Mouse (Mus musculus): Measurements from ENCODE around the gene Pigl. TPM values are rescaled to one million over a fixed set of nuclear protein-coding genes. Genes with fewer than 3 reads are reported as not detected.

The Pigl gene
- 11.2 TPM for polyA plus RNA-seq (2014; fragmentation: Illumina TruSeq; extraction: RNeasy Lipid Tissue Mini Kit (QIAGEN cat#74804); ENCODE audit: low read depth, low replicate concordance)

GRCm38 (mm10) chr11:62458276-62458724, at the start of gene Pigl, which contains the start of gene Ncor1:
Gene Pigl, plus strand, starts transcription at chr11:62458460.
Gene Ncor1, minus strand, starts transcription at chr11:62458541.

DNA sequence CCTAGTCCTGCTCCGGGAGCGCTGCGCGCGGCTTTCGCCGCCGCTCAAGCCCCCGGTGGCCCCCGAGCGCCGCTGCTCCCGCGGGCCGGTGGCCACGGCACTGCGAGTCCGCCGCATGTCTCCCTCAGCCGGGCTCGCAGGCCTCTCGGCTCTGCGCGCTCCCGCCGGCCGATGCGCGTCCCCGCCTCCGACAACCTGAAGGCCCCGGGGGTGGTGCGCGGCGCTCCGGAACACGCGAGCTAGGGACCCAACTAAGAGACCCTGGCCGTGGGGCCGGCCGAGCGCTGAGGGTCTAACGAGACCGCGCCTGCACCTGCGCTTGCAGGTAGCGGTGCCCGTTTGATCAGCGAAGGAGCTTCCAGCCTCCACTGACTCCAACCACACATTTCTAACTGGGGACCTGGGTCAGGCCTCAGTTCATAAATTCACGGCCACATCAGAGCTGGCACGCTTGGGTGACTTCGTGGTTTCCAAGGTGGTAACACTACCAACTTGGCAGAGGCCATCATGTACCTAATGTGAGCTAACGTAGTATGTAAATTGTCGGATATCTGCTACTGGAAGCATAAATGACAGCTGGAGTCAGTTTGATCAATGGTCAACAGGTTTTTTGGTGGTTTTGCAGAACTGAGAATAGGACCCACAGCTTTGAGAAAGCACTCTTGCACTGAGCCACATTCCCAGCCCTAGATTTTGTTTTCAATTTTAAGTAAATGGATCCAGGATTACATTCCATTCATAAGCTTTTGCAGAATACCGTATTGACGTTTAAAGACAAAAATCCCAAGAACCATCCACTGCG, 81.0 kb downstream of the Pigl start, which contains the start of gene Cenpv:
Gene Cenpv (minus strand): TSS at position 173 of the 802 bp plus-strand sequence.

DNA sequence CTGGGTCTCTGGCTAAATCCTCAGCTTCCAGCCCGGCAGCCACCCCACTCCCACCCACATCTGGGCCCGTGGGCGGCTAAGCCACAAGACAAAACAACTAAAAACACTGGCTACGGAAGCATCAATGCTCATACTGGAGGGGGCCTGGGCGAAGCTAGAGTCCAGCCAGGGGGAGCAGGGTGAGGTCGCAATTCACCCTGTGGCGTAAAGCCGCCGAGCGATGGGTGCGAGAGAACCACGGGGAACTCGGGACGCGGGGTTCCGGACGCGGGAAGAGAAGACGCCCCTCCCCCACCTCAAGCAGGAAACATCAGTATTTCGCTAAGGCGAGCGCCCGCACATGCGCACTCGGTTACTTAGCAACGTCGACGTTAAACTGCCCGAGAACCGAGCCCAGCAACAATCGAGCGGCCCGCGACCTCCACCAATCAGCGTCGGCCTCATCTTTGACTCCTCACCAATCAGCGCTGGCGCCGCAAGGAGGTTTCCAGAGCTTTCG, 92.5 kb downstream of the Pigl start, which contains the start of gene Ubb:
Gene Ubb (plus strand): TSS at position 445 of the 499 bp plus-strand sequence.

Other genes with a start within 250 kb of the Pigl start
- 1.4 TPM for gene Adora2b, start 209.5 kb upstream of the Pigl start, polyA plus RNA-seq (2014; fragmentation: Illumina TruSeq; extraction: RNeasy Lipid Tissue Mini Kit (QIAGEN cat#74804); ENCODE audit: low read depth, low replicate concordance)
- 11.2 TPM for gene Zswim7, start 177.1 kb upstream of the Pigl start, polyA plus RNA-seq (2014; fragmentation: Illumina TruSeq; extraction: RNeasy Lipid Tissue Mini Kit (QIAGEN cat#74804); ENCODE audit: low read depth, low replicate concordance)
- 10.0 TPM for gene Ttc19, start 177.0 kb upstream of the Pigl start, polyA plus RNA-seq (2014; fragmentation: Illumina TruSeq; extraction: RNeasy Lipid Tissue Mini Kit (QIAGEN cat#74804); ENCODE audit: low read depth, low replicate concordance)
- gene Ncor1, start 81 bp downstream of the Pigl start, polyA plus RNA-seq (2014; fragmentation: Illumina TruSeq; extraction: RNeasy Lipid Tissue Mini Kit (QIAGEN cat#74804); ENCODE audit: low read depth, low replicate concordance): 102 TPM
- 33.3 TPM for gene Cenpv, start 80.8 kb downstream of the Pigl start, polyA plus RNA-seq (2014; fragmentation: Illumina TruSeq; extraction: RNeasy Lipid Tissue Mini Kit (QIAGEN cat#74804); ENCODE audit: low read depth, low replicate concordance)
- 1,871 TPM for gene Ubb, start 92.7 kb downstream of the Pigl start, polyA plus RNA-seq (2014; fragmentation: Illumina TruSeq; extraction: RNeasy Lipid Tissue Mini Kit (QIAGEN cat#74804); ENCODE audit: low read depth, low replicate concordance)
- gene Trpv2, start 116.0 kb downstream of the Pigl start, polyA plus RNA-seq (2014; fragmentation: Illumina TruSeq; extraction: RNeasy Lipid Tissue Mini Kit (QIAGEN cat#74804); ENCODE audit: low read depth, low replicate concordance): 8.3 TPM
- gene Lrrc75a, start 190.1 kb downstream of the Pigl start, polyA plus RNA-seq (2014; fragmentation: Illumina TruSeq; extraction: RNeasy Lipid Tissue Mini Kit (QIAGEN cat#74804); ENCODE audit: low read depth, low replicate concordance): 8.2 TPM
- 53.6 TPM for gene Mmgt2, start 190.2 kb downstream of the Pigl start, polyA plus RNA-seq (2014; fragmentation: Illumina TruSeq; extraction: RNeasy Lipid Tissue Mini Kit (QIAGEN cat#74804); ENCODE audit: low read depth, low replicate concordance)

Data from adipose tissue, adult 10 weeks (tissue).